Mouse (Mus musculus): Measurements from ENCODE around the gene Glipr1l1. TPM values are rescaled to one million over a fixed set of nuclear protein-coding genes. Genes with fewer than 3 reads are reported as not detected.
A peak's percentile ranks its signal among the peaks of the same experiment; 100 is the strongest.
"Not testable (repeated sequence)": the region's sequence is repeated elsewhere in the genome, so short reads cannot be mapped to it uniquely, and the experiment has no call there.

Gene Glipr1l1
- not detected in 2 replicates for total RNA-seq (2017)

DNA sequence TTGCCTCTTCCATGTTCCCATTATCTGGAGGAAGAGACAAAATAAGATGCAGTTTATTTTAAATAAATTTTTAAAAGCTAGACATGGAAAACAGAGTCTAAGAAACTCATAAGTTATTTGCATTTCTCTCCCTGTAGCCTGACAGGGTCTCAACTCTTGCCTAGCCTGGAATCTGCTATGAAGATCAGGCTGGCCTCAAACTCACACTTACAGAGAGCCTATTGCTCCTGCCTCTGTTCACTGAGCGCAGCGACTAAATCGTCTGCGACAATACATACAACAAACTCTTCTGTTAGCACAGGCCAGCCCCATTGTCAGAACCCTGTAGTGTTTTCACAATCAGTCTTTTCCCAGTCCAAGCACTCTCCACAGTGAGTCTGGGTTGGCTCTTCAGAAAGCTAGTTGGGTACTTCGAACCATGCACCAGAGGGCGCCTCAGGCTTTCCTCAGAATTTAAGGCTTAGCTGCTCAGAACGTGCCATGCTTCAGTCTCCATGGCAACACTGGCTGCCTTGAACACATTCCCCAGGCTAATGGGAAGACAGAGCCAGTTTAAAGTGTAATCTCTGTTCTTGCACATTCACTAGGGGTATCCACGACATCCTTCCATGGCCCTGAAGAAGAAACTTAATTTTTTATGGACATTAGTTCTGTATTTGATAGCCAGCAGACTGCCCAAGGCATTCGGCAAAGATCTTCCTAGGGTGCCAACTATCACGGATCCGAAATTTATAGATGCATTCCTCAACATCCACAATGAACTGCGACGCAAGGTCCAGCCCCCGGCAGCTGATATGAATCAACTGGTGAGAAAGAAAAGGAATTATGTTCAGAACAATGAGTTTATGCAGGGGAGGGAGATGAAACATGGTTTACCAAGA, at the start of gene Glipr1l1:
TSS of gene Glipr1l1 (plus strand) at position 488 of the 881 bp plus-strand sequence.
- peak; percentile 96 for ATAC-seq (replicated peaks in 1 of 2; ENCODE audit: insufficient read depth in 1 of 2, low FRiP score in 2 of 2, low TSS enrichment in 1 of 2, low read depth in 1 of 2, poor library complexity in 2 of 2, severe bottlenecking in 2 of 2)

DNA sequence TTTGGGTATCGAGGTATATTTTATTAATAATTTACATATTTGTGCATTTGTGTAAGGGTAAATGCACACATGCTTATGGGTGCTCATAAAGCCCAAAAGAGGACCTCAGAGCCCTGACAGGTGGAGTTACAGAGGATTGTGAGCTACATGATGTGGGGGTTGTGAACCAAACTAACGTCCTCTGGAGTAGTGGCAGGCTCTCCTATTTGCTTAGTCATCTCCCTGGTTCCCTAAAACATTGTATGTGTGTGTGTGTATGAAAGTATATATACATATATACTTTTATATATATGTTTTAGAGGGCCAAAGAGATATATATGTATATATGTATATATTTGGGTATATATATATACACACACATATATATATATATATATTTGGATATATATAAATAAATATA, 36.4 kb upstream of the Glipr1l1 start:
- peak in 1 of 2 experiments; percentile 32; a peak in 2 of 4 replicates for ATAC-seq (replicated peaks in 1 of 2; ENCODE audit: insufficient read depth in 1 of 2, low FRiP score in 2 of 2, low TSS enrichment in 1 of 2, low read depth in 1 of 2, poor library complexity in 2 of 2, severe bottlenecking in 2 of 2)

DNA sequence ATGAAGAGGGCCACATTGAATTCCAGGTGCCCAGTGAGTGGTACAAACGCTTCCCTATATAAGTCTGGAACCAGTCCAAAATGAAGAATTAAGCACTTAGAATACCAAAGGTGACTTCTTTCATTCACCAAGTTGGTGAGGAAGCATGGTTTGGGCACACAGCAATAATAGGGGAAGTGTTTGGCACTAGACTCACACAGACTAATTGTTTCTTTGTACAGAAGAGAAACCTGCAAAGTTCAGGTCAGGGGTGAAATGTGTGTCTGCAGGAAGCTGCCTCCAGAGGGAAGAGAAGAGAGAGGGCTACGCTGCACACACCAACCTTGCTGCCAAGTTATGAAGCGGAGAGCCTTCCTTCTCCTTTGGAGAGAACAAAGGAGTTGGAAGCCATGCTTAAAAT, 31.3 kb upstream of the Glipr1l1 start:
- ATAC-seq (replicated peaks in 1 of 2; ENCODE audit: insufficient read depth in 1 of 2, low FRiP score in 2 of 2, low TSS enrichment in 1 of 2, low read depth in 1 of 2, poor library complexity in 2 of 2, severe bottlenecking in 2 of 2), result peak; percentile 25 to 56; a peak in 2 of 4 replicates

DNA sequence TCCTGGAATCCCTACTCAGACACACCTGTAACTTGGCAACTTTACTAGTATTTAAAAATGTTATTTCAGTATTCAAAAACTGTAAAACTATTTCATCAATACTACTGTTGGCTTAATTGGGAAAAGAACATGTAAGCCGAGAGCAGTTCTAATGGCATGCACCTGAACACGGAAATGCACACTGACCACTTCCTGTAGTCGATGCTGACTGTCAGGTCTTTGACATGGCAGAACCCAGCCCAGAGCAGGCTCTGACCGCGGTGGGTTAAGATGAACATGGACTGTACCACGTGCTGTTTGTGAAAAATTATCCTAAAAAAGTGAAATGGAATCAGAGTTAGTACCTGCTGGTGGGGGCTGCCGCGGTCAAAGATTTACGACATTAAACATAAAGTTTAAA, 16.5 kb upstream of the Glipr1l1 start:
- peak; percentile 21 to 62; a peak in 3 of 4 replicates for ATAC-seq (replicated peaks in 1 of 2; ENCODE audit: insufficient read depth in 1 of 2, low FRiP score in 2 of 2, low TSS enrichment in 1 of 2, low read depth in 1 of 2, poor library complexity in 2 of 2, severe bottlenecking in 2 of 2)

DNA sequence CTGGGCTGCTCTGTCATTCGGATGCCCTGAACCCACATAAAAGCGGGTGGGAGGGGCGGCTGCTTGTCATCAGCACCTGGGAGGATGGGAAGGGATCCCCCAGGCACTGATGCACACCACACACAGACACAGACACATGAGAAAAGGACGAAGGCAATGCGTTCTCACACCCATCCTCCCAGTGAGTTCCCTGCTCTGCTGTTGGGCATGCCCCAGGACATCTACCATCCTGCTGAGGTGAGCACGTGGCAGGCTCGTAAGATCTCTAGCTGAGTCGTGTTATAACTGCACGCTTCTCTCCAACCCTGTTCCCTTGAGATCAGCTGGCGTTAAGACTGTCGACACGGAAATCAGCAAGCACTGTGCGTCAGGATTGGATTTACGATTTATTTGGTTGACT, 15.7 kb upstream of the Glipr1l1 start:
- not testable (repeated sequence) for ATAC-seq (replicated peaks in 1 of 2; ENCODE audit: insufficient read depth in 1 of 2, low FRiP score in 2 of 2, low TSS enrichment in 1 of 2, low read depth in 1 of 2, poor library complexity in 2 of 2, severe bottlenecking in 2 of 2)

DNA sequence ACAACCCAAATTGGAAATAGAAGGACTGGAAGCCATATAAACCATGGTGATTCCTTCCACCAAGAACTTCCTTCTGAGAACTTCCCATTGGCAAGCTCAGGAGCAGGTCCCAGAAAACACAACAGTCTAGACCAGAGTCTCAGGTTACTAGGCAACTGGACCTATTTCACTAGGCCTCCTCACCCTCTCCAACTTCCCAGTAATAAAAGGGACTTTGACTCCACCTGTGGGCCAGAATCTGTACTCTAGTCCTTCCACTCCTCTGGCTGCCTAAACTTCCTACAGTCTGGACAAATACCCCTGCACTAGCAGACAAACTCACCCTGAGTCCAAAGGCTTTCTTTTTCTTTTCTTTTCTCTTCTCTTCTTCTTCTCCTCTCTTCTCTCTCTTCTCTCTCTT, 8.8 kb upstream of the Glipr1l1 start:
- ATAC-seq (replicated peaks in 1 of 2; ENCODE audit: insufficient read depth in 1 of 2, low FRiP score in 2 of 2, low TSS enrichment in 1 of 2, low read depth in 1 of 2, poor library complexity in 2 of 2, severe bottlenecking in 2 of 2), result peak; percentile 88 to 95

DNA sequence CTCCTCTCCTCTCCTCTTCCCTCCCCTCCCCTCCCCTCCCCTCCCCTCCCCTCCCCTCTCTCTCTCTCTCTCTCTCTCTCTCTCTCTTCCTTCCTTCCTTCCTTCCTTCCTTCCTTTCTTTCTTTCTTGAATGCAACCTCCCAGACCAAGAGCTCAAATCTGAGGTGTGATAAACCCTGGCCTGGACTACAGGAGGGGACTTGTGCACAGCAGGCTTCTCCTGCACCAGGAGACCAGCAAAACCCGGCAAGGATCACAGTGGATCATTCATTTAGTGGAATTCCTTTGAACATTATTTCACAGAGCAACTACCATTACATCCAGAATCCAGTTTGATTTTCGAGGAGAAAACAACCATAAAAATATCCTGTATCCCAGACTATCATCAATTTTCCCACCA, 8.0 kb upstream of the Glipr1l1 start:
- ATAC-seq (replicated peaks in 1 of 2; ENCODE audit: insufficient read depth in 1 of 2, low FRiP score in 2 of 2, low TSS enrichment in 1 of 2, low read depth in 1 of 2, poor library complexity in 2 of 2, severe bottlenecking in 2 of 2), result peak; percentile 46 to 72; a peak in 1 of 4 replicates

DNA sequence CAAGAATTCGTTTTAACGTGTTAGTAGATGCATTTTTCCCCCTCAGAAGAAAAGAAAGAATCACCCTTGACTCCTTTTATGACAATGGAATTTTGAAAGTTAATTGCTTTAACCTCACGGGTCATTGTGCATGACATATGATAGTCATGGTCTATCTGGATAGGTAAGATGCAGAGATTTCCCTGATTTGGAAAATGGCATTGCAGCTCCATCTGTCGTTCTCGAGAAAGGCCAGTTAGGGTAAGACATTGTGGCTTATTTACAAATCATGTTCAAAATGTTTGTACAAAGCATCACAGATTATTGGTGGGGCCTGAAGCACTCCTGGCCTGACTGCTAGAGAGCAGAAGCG, 570 bp downstream of the Glipr1l1 start:
- ATAC-seq (replicated peaks in 1 of 2; ENCODE audit: insufficient read depth in 1 of 2, low FRiP score in 2 of 2, low TSS enrichment in 1 of 2, low read depth in 1 of 2, poor library complexity in 2 of 2, severe bottlenecking in 2 of 2), result not testable (repeated sequence)

DNA sequence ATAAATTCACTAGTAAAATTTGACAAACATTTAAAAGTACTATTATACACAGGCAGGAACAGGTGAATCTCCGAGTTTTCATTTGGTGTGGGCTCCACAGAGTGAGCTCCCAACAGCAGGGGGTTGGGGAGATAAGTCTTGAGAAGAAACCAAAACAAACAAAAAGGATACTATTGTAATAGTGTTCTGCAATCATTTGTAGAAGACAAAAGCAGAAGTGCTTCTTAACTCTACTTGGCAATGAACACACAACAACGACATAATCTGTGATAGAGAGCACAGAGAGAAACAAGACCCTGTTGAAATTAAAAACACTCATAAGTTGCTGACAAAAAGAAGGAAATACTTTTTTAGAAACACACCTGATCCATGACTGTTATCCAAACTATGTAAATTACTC, 20.1 kb downstream of the Glipr1l1 start:
- ATAC-seq (replicated peaks in 1 of 2; ENCODE audit: insufficient read depth in 1 of 2, low FRiP score in 2 of 2, low TSS enrichment in 1 of 2, low read depth in 1 of 2, poor library complexity in 2 of 2, severe bottlenecking in 2 of 2), result peak in 1 of 2 experiments; percentile 42; a peak in 1 of 4 replicates

DNA sequence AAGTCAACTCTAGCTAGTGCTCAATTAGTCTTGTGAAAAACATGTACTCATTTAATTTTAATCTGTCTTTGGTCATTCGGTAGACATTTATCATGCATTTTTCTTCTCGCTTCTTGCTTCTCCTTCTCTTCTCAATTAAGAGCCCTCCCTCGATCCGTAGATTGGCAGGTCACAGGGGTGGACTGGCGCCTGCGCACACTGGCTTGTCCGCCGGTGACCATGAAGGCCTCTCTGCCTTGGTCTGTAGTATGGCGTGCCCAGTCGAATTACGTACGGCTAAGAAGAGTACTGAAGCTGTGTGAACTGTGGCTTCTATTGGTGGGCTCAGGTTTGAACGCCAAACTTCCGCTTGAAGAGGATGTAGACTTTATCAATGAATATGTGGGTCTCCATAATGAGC, 23.2 kb downstream of the Glipr1l1 start, which contains the start of gene Glipr1l2:
TSS of gene Glipr1l2 (plus strand) at position 198 of the 400 bp plus-strand sequence.
- ATAC-seq (replicated peaks in 1 of 2; ENCODE audit: insufficient read depth in 1 of 2, low FRiP score in 2 of 2, low TSS enrichment in 1 of 2, low read depth in 1 of 2, poor library complexity in 2 of 2, severe bottlenecking in 2 of 2), result 0 out of 4 replicates have a peak, but pooled peaks of 1 of the 2 experiments have one; percentile 17

DNA sequence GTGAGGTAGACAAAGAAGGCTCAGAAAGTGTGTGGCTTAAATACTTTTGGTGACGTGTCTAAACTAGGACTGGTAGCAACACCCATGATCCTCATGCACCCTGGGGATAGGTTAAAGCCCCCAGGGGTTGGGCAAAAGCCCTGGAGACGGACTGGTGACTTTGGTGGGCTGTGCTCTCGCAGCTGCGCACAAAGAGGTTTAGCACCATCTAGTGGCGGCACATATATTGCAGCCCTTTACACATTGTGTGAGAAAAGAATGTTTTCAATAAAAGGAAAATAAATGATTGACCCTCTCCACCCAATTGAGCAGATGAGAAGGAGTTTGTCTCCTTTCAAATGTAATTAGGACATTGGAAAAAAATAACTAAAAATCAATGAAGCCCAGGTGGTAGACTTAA, 45.8 kb downstream of the Glipr1l1 start:
- not testable (repeated sequence) for ATAC-seq (replicated peaks in 1 of 2; ENCODE audit: insufficient read depth in 1 of 2, low FRiP score in 2 of 2, low TSS enrichment in 1 of 2, low read depth in 1 of 2, poor library complexity in 2 of 2, severe bottlenecking in 2 of 2)

DNA sequence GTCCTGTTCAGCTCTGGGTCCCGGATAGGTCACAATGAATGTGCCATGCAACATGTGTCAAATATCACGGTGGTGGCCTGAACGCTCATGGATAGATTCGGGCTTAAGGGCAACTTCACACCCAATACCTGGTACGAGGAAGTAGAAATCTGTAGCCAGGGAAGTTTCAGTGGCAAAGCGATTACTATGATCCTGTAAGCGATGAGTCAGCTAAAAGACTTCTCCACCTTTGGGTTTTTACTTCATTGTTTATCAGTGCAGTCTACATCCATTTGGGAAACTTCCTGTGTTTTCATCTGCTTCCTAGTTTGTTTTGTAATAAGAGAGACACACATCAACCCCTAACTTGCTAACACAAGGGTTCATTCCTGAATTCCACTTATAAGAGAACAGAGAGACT, 50.4 kb downstream of the Glipr1l1 start:
- ATAC-seq (replicated peaks in 1 of 2; ENCODE audit: insufficient read depth in 1 of 2, low FRiP score in 2 of 2, low TSS enrichment in 1 of 2, low read depth in 1 of 2, poor library complexity in 2 of 2, severe bottlenecking in 2 of 2), result no peak

DNA sequence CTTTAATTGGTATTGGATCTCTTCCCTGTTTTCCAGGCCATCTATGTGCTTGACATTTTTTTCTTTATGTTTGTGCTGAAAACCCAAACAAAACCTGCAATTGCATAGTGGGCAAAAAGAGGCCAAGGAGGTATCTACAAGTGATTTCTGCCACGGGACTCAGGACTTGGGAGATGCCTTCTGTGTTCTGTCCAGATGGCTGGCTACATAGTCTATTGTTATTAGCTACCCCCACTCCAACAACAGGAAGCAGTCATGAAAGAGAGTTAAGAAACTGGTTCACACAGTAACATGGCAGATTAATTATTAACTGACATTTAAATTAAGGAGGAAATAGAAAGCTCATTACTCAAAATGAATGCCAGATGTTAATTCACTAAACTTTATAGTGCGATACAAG, 65.1 kb downstream of the Glipr1l1 start:
- ATAC-seq (replicated peaks in 1 of 2; ENCODE audit: insufficient read depth in 1 of 2, low FRiP score in 2 of 2, low TSS enrichment in 1 of 2, low read depth in 1 of 2, poor library complexity in 2 of 2, severe bottlenecking in 2 of 2), result not testable (repeated sequence)

DNA sequence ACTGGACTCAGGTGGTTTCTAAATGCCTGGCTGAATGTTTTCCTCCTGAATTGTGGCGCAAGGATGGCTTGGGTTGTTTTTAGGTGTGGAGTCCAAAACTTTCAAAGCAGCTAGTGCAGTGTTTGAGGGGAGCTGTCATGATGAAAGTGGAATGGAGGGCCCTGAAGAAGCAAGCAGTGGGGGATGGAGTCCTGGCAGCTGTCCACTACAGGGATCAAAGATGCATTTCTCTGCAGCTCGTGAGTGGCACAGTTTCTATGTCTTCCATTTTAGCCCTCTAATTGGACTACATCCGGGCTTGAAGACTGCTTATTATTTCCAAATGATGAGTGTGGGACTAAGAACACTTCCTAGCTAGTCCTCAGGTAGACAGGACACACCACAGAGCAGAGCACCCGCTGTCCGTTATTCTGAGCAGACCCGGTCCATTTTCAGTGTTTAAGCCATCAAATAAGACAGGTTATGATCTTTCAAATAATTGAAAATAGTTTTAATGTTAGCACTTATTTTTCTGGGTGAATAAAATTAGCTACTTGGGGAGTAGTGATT, 67.8 kb downstream of the Glipr1l1 start:
- not testable (repeated sequence) for ATAC-seq (replicated peaks in 1 of 2; ENCODE audit: insufficient read depth in 1 of 2, low FRiP score in 2 of 2, low TSS enrichment in 1 of 2, low read depth in 1 of 2, poor library complexity in 2 of 2, severe bottlenecking in 2 of 2)

Other genes starting within 250 kb of the Glipr1l1 start
- gene Krr1, start 87.5 kb upstream of the Glipr1l1 start, total RNA-seq (2017), result 56.5 and 59.9 TPM in 2 replicates
- 334 and 380 TPM in 2 replicates for gene Glipr1, start 57.6 kb upstream of the Glipr1l1 start, total RNA-seq (2017)
- not detected in 2 replicates for gene Glipr1l2, start 23.2 kb downstream of the Glipr1l1 start, total RNA-seq (2017)
- gene Glipr1l3, start 100.1 kb downstream of the Glipr1l1 start, total RNA-seq (2017), result not detected in 2 replicates
- gene Caps2, start 103.4 kb downstream of the Glipr1l1 start, total RNA-seq (2017), result 0.38 TPM in 1 of 2 replicates, not detected in the other
- not detected in 2 replicates for gene Kcnc2, start 210.9 kb downstream of the Glipr1l1 start, total RNA-seq (2017)

Data from hematopoietic stem cell, adult 5-6 weeks (primary cell).